In the genomic region with DNA sequence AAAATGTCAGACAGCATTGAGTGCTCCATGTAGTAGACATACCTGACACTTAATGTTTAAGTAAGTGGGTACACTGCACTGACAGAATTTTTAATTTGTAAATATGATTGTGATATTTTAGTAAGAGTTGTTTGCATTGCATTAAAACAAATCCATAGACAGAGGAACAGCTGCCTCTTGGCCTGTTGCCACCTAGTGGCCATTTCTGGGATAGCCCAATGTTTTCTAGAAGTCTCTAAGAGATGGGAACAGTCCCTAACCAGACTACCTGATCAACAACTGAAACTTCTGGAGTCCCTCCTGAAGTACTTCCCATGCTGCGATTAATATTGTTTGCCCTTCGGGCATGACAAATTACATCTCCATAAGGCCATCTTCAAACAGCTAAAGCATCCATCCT, we compare ENCODE assay signal across 8 mouse cellular contexts.
DNase-seq lines count a peak whose midpoint lies in the region; ATAC-seq lines count a peak whose summit lies in the region.

No protein-coding gene starts in this region.

- H3K4me2 ChIP-seq in intestine, embryonic 14.5 days (ENCODE audit: low read length), result no peak overlapping the region
- no peak overlapping the region for H3K4me2 ChIP-seq in intestine, embryonic 15.5 days (replicated peaks)

- no peaks in the 10 kb centered on the region for H3K9me3 ChIP-seq in intestine, embryonic 14.5 days (ENCODE audit: control insufficient read depth, low read length)
- H3K9me3 ChIP-seq in intestine, embryonic 15.5 days, result no peaks in the 10 kb centered on the region

- no peak overlapping the region for H3K4me3 ChIP-seq in intestine, embryonic 14.5 days (ENCODE audit: low read depth, low read length)
- H3K4me3 ChIP-seq in intestine, embryonic 15.5 days (replicated peaks), result no peak overlapping the region

- no peaks in the 10 kb centered on the region for H3K4me1 ChIP-seq in intestine, embryonic 14.5 days (replicated peaks; ENCODE audit: control insufficient read depth, insufficient read depth, low read length)
- H3K4me1 ChIP-seq in intestine, embryonic 15.5 days (replicated peaks), result no peaks in the 10 kb centered on the region

- peak; percentile 80 for DNase-seq in intestine, embryonic 14.5 days (ENCODE audit: low spot score)
- peak; percentile 52 for DNase-seq in T-cell, adult 2 months (ENCODE audit: low spot score)
- peak; percentile 74 to 86 for DNase-seq in cerebellum, postnatal 36 days
- DNase-seq in gastrocnemius, postnatal 4 days (ENCODE audit: low spot score in 2 of 2), result peak; percentile 61 to 80
- peak; percentile 83 to 91 for DNase-seq in left cerebral cortex, adult 18-20 months (ENCODE audit: low spot score in 2 of 2)
- DNase-seq in natural killer cell, adult 2 months (ENCODE audit: low spot score in 2 of 2), result peak; percentile 52 to 64
- peak; percentile 54 for DNase-seq in testis, postnatal 14 days (ENCODE audit: low spot score)

- no peak overlapping the region for H3K27ac ChIP-seq in intestine, embryonic 14.5 days (ENCODE audit: low read depth)
- no peak overlapping the region for H3K27ac ChIP-seq in intestine, embryonic 15.5 days

- H3K36me3 ChIP-seq in intestine, embryonic 14.5 days (ENCODE audit: control insufficient read depth, insufficient read depth, low read length), result no peaks in the 10 kb centered on the region
- H3K36me3 ChIP-seq in intestine, embryonic 15.5 days, result no peaks in the 10 kb centered on the region

- no peaks in the 10 kb centered on the region for H3K27me3 ChIP-seq in intestine, embryonic 14.5 days (replicated peaks; ENCODE audit: control insufficient read depth, insufficient read depth, low read length)
- no peaks in the 10 kb centered on the region for H3K27me3 ChIP-seq in intestine, embryonic 15.5 days (replicated peaks)

- 53% methylated on average over 2 of the region's 2 CpGs for WGBS in intestine, embryonic 14.5 days
- WGBS in intestine, embryonic 15.5 days, result 60% methylated on average over 2 of the region's 2 CpGs

- H3K9ac ChIP-seq in intestine, embryonic 14.5 days (ENCODE audit: low read length), result no peak overlapping the region
- H3K9ac ChIP-seq in intestine, embryonic 15.5 days, result no peak overlapping the region

- ATAC-seq in intestine, embryonic 14.5 days (replicated peaks; ENCODE audit: low FRiP score, low TSS enrichment, low read depth), result no peak
- no peak for ATAC-seq in intestine, embryonic 15.5 days
